Mouse (Mus musculus) layer of hippocampus, postnatal 25 days (tissue): ENCODE results near the gene Simc1. TPM values are rescaled to one million over a fixed set of nuclear protein-coding genes. Genes with fewer than 3 reads are reported as not detected.

Experiments used
- DNase-seq, 2 experiments: peaks; one replicate each; pipeline ENCODE4 v3.0.0; 2022; ENCODE audit warnings: mixed read lengths in 2 of 2, low spot score in 1 of 2; ENCODE audit errors: extremely low spot score in 1 of 2
- total RNA-seq, 2 experiments: library from RNA; stranded (reverse); gene quantifications; 2 replicates each; pipeline ENCODE4 v1.2.3; 2021

The Simc1 gene
- total RNA-seq, 2 experiments from 2014 or later = 14.2 to 16.7 TPM

DNA sequence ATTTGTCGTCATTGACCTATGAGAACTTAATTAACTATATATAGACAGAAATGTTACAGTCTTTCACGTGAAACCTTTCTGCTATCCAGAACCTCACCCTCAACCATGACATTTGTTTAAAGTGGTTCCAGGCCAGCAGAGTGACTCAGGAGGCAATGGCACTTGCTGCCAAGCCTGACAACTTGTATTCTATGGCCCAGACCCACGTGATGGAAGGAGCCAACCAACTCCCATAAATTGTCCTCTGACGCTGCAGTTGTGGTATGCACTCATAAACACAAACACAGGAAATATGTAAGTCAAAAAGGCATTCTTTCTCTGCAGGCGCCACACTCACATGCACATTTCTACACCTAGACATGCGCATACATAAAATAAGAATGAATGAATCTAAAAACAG lies 23.6 kb downstream of the Simc1 start:
- DNase-seq = no peak

DNA sequence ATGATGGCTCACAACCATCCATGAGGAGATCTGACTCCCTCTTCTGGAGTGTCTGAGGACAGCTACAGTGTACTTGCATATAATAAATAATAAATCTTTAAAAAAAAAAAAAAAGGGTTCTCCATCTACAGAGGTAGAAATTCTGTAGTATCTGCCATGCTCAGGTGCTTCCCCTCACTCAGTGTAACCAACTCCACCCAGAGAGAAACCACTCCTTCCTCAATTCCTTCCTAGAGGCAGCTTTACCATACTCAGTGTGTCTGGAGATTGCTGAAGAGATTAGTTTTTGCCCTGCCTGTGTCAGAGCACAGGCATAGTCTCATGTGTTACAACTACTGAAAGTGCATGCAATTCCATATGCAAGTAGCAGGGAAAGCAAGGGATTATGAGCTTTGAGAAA lies 28.6 kb downstream of the Simc1 start:
- DNase-seq = no peak

DNA sequence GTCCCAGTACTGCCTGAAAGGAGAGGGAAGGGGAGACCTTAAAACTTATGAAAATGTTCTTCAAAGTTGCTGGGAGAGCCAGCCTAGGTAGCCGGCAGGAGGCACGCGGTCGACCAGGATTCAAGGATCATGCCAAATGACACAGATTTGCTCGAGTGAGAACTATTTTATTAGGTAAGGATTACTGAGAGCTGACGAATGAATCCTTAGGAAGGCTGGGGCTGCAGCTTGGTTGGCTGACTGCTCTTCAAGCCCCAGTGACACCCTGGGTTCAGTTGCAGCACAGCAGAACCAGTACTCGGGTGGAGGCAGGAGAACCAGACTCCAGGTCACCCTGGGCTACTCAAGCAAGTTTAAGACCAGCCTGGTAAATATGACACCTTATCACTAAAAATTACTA lies 44.5 kb downstream of the Simc1 start:
- no peak for DNase-seq

GRCm38 (mm10) chr13:54556176-54556575 lies 52.6 kb downstream of the Simc1 start:
- no peak for DNase-seq

DNA sequence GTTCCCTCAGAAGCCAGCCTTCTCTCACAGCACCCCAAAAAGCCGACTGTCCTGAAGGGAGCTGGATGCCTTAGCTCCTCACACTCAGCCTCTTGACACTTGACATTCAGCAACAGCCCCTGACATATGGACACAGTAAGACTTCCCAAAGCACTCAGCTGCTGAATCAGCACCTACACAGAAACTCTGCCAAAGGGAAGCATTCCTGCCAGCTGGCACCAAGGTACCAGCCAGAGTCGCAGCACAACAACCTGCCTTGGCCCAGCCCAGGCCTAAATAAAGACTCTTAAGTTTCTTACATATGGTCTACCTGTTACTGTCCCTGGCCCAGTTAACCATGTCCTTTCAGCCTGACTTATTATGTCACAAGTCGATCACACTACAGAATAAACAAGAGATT lies 53.2 kb downstream of the Simc1 start:
- DNase-seq = no peak

DNA sequence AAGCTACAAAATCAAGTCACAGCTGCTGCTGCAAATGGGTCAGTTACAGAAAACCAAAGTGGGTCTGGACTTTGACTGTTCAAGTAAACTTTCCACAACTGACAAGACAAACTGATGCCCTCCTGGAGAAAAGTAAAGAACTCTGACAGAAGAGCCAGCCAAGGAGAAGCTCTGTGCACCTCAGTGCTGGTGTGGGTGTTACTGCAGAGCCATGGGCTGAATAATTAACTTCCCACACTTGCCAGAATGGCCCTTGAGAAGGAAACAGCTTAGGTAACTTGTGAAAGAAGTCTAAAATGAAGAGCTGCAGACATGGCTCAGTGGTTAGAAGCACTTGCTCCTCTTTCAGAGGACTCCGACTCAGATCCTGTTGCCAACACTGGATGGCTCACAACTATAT lies 54.1 kb downstream of the Simc1 start:
- no peak for DNase-seq

GRCm38 (mm10) chr13:54559656-54560055 lies 56.1 kb downstream of the Simc1 start:
- no peak for DNase-seq

DNA sequence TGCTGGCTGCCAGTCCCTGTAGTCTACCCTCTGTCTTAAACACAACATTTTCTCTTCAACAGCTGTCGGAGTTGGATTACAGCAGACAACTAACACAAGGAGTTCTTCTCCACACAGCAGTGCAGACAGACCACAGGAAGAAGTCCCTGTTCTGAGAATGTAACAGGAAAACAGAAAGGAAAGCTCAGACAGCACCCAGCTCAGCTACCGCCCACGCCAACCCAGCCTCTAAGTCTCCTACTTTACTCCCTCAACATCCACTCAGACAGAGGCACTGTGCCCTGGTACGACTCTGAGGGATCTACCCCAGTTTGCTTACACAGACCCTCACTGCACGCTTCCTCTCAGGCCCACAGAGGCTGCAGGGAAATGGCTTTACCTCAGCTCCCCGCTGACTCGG lies 57.0 kb downstream of the Simc1 start:
- DNase-seq = no peak

DNA sequence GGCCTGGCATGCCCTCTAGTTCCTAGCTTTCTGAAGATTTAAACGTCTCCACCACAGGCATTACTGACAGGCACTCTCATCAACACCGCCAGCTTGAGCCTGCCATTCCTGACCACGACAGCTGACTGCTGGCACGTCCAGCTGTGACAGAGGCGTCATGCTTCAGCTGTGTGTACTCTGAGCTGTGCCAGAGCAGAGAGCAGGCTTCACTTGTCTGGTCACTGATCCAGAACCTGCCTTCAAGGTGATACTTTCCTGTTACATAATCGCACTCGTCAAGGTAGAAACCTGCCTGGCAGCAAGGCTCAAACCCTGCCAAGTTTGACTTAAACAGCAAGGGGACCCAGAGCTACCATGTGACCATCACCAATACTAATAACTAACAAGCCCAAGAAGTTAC lies 59.0 kb downstream of the Simc1 start:
- DNase-seq = no peak

GRCm38 (mm10) chr13:54564232-54565200 lies 60.9 kb downstream of the Simc1 start:
- no peak for DNase-seq

DNA sequence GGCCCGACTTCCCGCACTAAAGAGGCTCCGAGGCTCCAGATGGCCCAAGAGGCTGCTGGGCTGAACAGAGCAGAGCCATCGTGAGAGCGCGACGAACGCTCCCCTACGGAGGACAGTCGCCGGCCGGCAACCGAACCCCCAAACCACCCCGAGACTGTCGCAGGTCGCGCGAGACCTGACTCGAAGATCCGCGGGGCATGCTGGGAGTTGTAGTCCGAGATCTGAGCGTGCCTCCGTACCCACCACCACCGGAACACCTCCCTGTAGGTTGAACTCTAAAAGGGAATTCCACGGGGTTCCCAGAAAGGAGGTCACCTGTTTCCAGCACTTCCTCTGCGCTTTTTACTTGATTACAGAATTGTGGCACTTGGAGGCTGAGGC lies 61.6 kb downstream of the Simc1 start, which contains the start of gene 4833439L19Rik:
Gene 4833439L19Rik, minus strand, starts transcription at position 235 of the 381 bp plus-strand sequence.
- peak; percentile 89 to 92 for DNase-seq

DNA sequence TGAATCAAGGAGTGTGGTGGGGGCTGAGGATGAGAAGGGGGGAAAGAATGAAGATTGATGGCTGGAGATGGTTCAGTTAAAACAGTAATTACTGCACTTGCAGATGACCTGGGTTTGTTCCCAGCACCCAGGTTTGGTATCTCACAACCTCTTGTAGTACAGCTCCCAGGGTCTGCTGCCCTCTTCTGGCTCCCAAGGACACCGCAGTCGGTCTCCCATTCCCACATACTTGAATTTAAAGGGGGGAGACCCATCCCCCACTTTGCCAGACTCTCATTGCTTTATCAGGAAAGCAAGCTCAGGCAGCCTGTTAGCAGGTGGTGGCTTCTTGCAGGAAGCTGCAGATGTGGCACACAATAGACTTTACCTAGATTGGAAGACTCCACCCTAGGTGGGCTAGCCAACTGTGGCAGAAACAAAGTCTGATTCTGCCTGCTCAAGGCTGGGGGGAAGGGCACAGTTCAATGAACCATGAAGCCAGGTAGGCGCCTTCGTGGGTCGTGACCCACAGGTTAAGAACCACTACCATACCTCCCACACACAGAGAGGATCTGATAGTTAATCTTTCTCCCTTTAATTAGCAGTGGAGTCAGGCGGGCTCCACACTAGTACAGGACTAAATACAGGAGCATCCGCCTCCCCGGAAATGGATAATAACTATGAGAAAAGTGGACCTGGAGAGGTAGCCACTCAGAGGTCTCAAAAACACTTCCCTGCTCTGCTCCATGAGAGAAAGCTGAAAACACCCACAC lies 62.2 kb downstream of the Simc1 start:
- peak in 1 of 2 experiments; percentile 48 for DNase-seq

DNA sequence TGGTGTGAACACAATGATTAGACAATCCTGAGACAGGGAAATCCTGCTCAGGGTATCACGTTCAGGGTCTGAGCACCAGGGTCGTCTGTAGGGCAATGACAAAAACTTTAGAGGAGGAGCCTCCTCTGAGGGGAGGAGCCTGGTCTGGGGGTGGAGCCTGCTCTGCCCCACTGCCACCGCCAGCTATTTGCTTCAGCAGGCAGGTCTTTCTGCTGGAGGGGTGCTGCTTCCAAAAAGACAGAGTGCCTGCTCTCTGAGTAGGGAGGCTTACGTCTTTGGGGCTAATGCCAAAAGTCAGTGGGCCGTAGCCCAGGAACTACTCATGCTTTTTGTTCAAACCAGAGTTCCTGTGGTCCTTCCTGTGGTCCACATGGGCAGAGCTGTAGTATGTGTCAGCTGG lies 64.8 kb downstream of the Simc1 start:
- DNase-seq = no peak

DNA sequence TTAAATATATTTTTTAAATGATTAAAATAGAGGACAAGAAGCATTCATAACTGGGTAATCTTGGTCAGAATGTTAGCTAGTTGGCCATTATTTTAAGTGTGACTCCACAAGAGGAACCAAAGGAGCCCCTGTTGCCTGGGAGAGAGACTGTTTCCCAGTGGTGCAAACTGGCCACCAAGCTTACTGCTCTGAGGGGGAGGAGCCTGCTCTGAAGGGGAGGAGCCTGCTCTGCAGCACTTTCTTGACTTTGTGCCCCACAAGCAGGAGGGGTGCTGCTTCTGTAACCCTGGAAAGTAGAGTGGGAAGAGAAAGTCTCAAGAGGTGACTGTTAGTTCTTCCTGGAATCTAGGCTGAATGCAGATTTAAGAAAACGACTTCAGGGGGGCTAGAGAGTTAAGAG lies 65.7 kb downstream of the Simc1 start:
- no peak for DNase-seq

DNA sequence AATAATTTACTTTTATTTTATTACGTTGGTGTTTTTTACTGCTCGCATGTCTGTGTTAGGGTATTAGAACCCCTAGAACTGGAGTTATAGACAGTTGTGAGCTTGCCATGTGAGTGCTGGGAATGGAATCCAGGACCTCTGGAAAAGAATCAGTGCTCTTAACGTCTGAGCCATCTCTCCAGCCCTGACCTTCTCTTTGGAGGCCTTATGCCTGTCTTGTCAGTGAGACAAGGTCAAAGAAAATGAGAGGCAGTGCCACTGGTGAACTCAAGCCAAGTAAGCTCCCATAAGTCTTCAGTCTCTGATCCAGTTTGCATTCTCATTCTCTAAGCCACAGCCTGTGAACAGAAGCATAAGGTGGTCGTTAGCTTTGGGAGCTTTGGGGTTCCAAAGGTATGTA lies 67.2 kb downstream of the Simc1 start:
- DNase-seq = no peak

GRCm38 (mm10) chr13:54571637-54572036 lies 68.1 kb downstream of the Simc1 start:
- no peak for DNase-seq

- DNase-seq = no peak
Measured at GRCm38 (mm10) chr13:54572621-54573020, 69.0 kb downstream of the Simc1 start.

DNA sequence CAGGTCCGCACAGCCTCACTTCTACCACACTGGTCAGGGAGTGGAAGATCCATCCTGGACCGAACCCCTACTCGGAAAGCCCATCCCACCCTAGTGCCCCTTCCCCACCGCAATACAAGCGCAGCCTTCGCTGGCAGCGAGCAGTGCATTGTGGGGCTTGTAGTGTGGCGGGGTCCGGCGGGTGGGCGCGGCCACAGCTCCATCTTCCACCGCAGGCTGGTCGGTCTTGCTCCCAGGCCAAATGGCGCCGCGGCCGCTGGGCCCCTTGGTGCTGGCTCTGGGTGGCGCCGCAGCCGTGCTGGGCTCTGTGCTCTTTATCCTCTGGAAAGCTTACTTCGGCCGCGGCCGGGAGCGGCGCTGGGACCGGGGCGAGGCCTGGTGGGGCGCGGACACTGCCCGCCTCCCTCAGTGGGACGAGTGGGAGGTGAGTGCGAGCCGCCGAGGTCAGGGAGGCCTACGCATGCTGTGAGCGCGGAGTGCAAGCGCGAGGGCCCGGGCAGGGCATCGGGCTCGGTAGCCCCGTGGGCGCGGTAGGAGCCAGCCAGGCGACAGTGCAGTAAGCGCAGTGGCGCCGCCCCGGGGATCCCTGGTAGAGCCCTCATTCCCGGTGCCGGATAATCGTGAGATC lies 71.4 kb downstream of the Simc1 start, which contains the start of gene Arl10:
Gene Arl10, plus strand, starts transcription at position 162 of the 628 bp plus-strand sequence.
- peak; percentile 56 to 68 for DNase-seq

DNA sequence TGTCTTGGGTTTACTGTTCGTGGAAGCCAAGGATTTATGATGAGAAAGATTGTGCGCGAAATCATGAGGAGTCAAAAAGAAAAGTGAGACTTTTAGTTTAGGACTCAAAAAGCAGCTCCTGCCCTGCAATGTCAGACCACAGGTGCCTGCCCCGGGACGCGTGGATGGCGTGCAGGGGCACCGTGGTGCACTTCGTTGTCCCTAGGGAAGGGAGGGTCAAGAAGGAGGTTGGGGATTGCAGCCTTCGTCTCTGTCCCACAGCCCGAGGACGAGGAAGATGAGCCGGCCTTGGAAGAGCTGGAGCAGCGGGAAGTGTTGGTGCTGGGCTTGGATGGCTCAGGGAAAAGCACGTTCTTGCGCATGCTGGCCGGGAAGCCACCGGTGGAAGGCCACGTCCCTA lies 71.9 kb downstream of the Simc1 start:
- no peak for DNase-seq

DNA sequence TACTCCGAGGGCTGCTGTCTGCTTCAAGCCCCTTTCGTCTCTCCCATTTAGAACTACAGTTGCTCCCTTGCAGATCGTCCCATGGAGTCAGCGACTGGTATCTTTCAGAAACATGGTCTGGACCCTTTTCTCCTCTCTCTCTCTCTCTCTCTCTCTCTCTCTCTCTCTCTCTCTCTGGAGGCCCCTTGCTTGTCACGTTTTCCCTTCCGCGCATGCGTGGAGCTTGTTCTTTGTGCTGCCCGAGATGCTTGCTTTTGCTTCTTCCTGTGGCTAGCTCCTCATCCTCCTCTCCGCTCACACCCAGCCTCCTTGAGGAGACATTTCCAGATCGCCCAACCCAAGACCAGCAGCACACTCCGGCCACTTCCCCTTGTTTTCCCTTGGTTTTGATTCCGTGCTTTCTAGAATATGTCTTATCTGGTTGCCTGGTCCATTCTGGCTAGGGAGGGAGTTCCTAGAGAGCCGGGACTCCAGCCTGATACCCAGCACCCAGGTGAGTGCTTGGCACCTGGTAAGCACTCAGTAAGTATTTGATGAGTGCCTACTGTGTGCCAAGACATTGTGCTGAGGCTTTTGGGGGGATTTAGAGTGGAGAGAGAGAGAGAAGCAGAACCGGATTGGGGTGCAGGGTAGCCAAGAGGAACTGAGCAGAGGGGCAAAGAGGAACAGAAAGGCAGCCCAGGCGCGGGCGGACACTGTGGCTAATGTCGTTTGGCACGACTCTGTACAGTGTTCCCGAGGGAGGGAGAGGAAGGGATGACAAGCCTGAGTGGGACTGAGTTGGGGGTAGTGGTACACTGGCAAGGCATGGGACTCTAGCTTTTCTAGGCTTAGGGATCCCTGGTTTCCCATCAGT lies 74.3 kb downstream of the Simc1 start:
- no peak for DNase-seq
